Mouse (Mus musculus) kidney, postnatal 25 days (tissue): ENCODE data around the gene Mum1.
A peak's percentile ranks its signal among the peaks of the same experiment; 100 is the strongest.
"Not testable (repeated sequence)": the region's sequence is repeated elsewhere in the genome, so short reads cannot be mapped to it uniquely, and the experiment has no call there.

Experiments
- DNase-seq, 2 experiments: peaks; one replicate each; pipeline ENCODE4 v3.0.0; 2021; ENCODE audit warnings: mixed read lengths in 2 of 2

The Mum1 gene

DNA sequence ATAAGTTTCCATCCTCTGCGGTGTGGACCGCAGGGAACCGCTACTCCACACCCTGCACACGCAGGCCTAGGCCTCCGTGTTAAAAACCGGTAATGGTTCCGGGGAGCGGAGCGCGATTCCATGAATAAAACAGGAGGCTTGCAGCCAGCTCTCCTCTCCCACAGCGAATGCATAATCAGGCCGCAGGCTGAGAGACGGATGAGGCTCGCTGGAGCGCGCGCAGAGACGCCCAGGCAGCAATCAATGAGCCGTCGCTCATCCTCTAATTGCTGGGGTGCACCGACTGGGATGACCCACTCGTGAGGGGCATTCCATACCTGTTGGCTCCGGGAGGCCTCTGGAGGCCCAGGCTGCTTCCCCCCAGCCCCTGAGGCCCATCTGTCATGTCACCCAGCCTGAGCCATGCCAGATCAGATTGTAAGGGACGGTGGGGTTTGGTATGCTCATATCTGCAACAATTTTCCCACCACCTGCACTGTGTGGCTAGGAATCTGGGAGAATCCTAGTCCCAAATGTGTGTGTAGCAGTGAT, 17.3 kb upstream of the Mum1 start:
- no peak for DNase-seq

DNA sequence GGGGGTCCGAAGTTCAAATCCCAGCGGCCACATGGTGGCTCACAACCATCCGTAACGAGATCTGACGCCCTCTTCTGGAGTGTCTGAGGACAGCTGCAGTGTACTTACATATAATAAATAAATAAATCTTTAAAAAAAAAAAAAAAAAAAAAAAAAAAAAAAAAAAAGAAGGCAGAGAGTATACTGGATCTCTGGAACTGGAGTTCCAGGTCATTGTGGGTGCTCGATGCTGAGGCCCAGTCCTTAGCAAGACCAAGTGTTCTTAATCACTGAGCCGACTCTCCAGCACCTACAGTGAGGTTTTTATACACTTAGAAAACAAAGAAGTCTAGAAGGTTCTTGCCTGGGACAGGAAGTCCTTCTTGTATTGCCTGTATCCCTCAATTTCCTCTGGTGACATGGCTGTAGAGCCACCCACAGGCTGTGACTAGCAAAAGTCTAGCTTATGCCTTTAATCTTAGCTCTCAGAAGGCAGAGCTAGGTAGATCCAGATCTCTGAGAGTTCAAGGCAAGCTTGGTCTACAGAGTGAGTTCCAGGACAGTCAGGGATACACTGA, 14.6 kb upstream of the Mum1 start:
- not testable (repeated sequence) for DNase-seq

DNA sequence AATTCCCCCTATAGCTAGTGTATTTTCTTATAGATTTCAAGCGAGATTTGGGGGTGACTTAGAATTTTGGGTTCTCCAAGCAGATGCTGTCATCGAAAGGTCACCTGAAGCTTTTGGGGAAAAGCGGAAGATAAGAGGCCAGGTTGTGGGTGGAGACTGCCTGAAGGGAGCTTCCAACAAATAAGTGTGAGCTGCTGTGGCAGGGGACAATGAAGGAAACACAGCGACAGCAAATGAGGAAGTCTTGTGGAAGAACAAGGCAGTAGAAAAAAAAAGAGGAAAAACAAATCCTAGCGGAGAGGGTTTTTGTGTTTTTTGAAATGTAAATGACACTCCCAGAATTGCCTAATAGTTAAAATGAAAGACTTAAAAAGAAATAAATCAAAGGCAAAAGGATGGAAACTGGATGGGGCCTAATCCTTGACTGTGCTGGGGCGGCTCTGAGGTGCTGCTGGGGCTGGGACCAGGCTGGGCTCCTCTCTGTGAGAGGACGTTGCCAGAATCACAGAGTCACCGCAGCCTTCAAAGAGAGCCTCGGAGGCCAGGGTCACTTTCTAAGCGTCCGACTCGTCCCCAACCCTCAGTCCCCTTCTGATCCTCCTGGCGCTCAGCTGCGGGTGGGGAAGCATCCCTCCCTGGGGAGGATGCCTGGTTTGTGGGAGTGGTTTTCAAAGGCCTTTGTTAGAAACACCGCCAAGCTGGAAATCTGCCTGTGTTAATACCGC, 11.0 kb upstream of the Mum1 start:
- no peak for DNase-seq

DNA sequence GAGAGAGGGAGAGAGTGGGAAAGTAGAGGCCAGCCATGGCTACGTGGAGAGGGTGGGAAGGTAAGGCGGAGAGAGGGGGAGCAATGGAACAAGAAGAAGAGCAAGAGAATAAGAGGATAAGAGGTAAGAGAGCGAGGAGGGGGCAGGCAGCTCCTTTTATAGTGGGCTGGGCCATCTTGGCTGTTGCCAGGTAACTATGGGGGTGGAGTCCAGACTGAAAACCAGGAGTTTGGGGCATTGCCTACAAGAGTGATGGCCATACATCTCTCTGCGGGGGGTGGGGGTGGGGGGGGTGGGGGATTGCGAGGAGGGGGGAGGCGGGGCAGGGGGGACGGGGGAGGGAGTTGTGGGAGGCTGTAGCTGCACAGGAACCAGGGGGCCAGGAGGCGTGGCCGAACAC, 5.6 kb upstream of the Mum1 start:
- no peak for DNase-seq

DNA sequence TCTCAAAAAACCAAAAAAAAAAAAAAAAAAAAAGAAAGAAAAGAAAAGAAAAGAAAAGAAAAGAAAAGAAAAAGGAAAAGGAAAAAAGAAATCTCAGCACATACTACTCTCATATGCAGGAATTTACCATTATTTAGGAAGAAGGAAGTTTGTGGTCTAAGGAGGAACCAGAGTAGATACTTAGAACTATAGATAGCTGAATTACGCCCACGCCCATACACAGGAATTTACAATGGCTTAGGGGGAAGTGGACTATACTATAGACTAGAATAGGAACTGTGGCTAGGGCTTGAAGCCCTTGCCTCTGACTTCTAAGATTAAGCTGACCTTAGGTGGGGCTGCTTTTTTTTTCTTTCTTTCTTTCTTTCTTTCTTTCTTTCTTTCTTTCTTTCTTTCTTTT, 3.1 kb upstream of the Mum1 start:
- DNase-seq, result not testable (repeated sequence)

DNA sequence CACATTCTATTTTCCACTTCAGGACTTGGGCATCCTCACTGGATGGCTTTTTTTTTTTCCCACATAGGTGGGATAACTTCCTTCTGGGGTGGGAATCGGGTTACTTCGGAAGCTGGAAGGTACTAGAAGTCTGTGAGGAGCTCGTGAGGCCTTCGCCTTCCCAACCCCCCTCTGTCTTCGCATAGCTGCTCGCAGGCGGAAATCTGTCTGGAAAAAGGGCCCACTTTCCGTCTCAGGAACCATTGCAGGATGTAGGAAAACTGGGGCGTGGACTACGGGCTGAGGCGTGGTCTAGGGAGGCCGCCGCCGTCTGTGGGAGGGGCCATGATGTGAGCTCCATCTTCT, 191 bp upstream of the Mum1 start:
- no peak for DNase-seq

DNA sequence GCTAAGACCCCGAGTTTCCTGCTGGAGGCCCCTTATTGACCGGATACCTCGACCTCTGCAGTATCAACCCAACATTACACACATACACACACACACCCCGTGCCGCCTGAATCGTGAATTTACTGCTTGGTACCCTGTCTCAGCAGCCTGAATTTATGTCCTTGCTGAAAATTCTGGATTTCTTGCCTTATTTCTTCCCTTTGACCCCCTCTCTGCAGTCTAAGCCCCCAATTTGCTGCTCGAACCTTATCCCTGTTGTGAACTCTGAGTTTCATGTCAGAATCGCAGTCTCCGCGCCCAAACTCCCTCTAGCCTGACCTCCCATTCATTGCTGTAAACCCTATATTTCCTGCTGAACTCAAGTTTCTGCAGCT, 919 bp downstream of the Mum1 start:
- no peak for DNase-seq

DNA sequence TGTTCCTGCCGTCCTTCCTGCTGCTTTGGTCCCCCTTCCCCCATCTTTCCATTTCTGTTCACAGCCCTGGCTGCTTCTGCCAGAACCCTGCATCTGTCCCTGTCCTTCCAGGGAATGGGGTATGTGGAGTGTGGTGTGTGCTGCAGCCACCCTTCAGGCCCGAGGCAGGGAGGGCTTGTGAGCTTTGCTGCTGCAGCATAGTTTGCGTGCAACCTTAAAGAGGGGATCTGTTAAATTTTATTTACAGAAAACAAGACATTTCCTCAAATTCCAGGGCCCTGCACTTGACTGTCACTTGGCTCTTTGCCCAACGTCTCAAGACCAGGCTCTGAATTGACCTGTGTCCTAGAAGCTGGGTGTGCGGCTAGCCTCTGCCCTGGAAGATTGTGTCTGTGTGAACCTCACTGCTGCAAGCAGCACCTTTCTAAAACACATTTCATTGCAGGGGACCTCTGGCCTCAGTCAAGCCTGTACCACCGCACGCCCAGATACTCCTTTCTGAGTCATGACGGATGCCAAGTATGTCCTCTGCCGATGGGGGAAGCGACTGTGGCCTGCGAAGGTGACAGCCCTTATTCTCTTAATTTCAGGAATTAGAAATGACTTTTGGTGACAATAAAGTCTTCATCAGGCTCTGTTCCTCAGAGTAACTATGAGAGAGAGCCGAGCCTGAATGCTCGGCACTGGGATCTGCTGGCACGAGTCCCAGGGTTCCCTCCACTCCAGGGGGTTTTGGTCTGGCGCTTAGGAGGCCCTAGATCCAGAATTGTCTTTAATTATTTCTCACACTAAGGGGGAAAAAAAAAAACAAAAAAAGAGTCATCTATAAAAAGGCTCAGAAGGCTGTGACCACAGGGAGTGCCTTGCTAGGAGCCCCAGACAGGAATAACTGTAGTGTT, 1.9 kb downstream of the Mum1 start:
- DNase-seq, result peak; percentile 70 to 78

DNA sequence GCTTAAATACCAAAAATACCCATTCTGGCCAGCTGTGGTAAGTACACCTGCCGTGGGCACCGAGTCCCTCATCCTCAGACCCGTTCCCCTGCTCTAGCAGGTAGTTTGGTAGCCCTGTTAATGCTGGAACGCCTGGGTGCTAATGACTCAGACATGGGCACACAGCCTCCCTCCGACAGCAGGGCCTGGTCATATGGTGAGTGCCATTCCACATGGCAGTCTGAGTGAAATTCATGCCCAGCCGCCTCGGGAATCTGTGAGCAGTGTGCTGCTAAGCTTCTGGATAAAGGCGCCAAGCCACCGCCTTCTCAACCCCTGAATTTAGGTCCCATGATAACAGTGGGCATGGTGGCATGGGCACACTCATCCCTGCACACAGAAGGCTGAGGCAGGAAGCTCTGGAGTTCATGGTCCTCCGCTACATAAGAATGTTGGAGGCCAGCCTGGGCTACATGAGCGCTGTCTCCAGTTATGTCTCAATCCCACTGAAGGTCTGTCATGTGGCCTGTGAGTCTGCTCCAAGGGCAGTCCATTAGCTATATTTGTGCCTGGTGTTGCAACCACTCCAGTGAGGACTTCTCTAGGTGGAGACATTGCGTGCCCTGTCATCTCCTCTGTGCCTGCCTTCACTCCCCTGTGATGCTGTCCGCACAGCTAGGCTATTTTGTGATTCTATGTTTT, 10.1 kb downstream of the Mum1 start:
- no peak for DNase-seq

DNA sequence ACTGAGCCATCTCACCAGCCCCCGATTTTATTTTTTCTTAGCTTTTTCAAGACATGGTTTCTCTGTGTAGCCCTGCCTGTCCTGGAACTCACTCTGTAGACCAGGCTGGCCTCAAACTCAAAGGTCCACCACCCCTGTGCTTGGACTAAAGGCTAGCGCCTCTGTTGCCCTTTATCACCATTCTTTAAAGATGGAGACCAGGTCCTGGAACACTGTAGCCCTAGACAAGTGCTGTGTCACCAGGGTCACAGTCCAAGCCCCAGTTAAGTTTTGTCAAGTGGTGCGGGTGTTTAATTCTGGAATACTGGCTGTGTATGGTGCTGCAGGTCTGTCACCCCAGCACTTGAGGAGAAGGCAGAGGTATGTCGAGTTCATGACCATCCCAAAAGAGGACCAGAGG, 10.8 kb downstream of the Mum1 start:
- peak in 1 of 2 experiments; percentile 62 for DNase-seq

DNA sequence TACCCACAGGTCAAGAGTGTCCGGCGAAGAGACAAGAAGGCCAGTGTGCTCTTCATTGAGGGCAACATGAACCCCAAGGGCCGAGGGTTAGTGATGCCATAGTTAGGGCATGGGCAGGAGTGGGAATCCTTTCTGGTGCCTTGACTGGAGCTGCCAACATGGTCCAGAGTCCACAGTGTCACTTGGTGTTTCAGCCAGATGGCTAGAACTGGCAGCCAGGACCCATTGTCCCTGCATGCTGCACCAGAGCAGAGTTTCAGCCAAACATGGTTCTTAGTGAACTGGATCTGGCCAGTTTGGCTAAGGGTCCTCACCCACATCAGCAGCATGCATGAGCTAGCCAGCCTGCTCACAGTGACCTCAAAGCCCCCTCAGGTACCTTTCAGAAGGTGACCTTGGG, 12.1 kb downstream of the Mum1 start:
- peak; percentile 28 to 62 for DNase-seq

DNA sequence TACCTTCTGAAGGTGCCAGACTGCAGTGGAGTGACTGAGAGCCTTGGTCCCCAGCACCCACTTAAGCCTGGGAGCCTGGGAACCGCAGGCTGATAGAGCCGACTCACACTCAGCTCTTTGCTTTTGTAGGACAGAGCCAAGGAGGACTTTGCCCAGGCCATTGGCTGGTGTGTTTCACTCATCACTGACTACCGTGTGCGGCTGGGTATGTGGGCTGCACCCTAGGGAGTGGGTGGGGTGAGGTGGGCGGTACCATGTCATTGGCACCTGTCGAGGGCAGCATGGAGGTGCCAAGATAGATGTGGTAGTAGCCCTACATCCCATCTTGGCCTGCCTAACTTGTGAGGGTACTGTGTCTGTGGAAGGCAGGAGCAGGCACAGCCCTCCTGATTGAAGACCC, 13.6 kb downstream of the Mum1 start:
- peak; percentile 48 to 81 for DNase-seq

DNA sequence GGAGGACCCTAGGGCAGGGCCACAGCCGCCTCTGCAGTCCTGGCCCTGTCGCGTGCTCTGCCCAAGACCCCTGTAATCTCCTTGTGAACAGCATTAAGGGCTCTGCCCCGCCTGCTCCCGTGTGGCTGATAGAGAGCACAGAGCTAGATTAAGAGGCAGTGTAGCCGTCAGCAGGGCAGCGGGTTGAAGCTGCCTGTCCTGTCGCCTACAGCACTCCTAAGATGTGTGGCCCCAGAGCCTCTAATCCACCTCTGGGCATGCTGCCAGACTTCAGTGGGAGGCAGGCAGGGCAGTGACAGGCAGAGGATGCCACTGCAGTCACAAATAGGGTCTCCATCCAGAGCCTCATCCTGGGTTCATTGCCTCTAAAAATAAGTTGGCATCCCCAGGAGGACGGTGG, 15.9 kb downstream of the Mum1 start:
- DNase-seq, result peak in 1 of 2 experiments; percentile 44

DNA sequence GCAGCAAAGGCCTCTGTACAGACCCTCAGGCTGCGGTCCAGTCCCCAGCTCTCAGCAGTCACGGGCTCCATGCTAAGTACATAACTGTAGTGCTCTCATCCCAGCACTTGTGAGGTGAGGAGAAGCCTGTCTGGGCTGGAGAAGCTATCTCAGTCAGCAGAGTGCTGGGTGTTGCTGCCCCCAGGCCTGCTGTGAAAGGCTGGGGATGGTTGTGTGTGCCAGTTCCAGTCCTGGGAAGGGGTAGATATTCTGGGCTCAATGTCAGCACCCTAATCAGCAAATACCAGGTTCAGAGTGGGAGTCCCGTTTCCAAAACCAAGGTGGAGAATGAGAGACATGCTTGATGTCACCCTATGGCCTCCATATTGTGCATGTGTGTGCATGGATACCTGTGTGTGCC, 16.4 kb downstream of the Mum1 start:
- DNase-seq, result no peak

DNA sequence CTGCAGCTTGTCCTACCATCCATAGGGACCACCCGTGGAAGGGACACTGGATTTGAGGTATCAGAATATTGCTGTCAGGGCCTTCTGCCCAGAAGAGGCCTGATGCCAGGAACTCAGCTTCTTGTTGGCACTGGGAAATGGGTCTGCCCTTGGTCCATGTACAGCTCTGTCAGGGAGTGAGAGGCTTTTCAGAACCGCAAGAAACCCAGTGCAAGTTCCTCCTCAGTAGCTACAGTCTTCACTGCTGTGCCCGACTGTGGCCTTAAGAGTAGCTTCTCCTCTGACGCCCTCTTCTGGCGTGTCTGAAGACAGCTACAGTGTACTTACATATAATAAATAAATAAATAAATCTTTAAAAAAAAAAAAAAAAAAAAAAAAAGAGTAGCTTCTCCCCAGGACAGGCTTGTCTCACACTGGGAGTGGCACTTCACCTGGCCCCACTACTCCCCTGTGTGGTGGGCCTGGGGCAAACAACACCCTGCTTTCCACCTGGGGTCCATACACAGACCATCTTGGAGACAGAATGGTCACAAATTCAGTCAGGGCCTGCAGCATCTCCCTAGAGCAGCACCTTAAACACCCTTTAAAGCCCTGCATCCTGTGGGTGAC, 18.7 kb downstream of the Mum1 start:
- DNase-seq, result peak; percentile 42 to 71

DNA sequence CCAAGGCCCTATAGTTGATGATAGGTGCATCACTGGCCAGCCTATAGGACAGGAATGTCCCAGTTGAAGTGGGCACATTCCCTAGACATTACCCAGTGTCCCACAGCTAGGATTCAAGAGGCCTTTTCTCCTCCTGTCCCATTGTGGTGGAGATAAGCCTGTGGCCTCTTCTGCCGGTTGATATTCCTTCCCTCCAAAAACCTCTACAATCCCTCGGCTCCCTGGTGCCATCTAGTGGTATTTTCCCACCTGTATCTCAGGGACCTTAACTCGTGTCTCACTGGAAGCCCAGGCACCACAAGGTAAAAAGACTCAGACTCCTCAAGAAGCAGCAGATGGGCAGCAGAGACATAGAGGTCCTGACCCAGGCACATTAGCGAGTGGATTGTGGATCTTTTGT, 19.4 kb downstream of the Mum1 start:
- DNase-seq, result peak; percentile 84 to 94

DNA sequence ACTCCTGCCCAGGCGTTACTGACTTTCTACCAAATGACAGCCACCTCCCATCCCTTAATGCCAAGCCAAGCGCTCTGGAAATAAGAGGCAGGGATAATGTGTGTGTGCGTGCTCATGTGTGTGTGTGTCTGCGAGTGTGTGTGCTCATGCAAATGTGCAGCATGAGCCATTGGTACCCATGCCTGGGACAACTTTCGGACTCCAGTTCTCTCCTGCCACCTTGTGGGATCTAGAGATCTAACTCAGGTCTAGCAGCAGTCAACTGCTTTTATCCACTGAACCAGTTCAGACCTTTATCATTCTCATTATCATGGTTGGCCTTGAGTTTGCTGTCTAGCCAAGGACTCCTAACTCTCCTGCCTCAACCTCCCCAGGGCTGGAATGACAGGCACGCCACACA, 21.6 kb downstream of the Mum1 start:
- DNase-seq, result peak in 1 of 2 experiments; percentile 48

DNA sequence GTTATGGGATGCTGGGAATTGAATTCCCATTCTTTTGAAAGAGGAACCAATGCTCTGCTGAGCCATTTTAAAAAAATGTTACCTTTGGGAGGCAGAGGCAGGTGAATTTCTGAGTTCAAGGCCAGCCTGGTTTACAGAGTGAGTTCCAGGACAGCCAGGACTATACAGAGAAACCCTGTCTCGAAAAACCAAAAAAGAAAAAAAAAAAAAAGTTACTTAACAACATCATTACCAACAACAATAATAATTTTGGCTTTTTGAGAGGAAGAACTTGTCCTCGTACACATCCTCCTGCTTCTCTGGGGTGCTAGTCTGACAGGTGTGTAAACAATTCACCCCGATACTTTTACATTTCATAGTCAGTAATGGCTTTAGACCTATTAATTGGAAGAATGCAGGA, 22.2 kb downstream of the Mum1 start:
- DNase-seq, result not testable (repeated sequence)

DNA sequence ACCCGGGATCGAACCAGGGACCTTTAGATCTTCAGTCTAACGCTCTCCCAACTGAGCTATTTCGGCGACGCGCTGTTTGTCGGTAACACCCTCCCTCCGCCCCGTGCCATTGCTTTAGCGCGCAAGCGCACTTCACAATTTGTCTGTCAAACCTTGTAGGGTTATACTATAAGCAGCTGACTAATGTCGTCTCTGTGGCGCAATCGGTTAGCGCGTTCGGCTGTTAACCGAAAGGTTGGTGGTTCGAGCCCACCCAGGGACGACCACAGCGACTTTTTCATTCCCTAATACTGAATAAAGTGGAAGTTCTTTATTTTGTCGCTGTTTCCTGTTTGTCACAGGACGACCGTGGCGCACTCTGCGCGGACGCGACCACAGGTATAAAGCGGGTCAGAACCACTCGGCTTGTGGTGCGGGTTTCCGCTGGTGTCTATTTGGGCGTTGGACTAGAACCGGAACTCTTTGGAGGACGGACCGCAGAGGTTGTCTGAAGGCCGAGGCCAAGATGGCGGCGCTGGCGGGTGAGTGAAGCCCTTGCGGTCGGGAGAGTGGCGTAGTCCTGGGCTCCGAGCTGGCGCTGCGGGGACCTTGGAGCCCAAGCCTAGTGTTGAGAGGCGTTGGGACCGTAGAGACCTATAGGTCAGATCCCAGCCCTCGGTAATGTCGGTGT, 22.9 kb downstream of the Mum1 start, which contains the start of gene Ndufs7:
TSS of gene Ndufs7 (plus strand) at position 151 of the 670 bp plus-strand sequence.
- DNase-seq, result peak; percentile 95

DNA sequence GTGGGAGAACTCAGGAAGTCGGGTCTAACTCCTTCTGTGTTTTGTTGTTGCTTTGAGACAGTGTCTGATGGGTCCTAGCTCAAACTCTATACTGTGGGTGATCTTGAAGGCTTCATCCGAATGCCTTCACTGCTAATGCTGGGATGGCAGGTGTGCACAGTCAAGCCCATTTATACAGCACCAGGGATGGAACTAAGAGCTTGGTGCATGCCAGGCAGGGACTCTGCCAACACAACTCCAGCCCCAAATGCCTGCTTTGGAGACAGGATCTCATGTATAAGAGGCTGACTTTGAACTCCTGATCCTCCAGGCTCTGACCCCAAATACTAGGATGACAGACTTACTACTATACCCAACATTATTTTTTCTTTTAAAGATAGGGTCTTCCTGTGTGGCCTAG, 23.8 kb downstream of the Mum1 start:
- no peak for DNase-seq

DNA sequence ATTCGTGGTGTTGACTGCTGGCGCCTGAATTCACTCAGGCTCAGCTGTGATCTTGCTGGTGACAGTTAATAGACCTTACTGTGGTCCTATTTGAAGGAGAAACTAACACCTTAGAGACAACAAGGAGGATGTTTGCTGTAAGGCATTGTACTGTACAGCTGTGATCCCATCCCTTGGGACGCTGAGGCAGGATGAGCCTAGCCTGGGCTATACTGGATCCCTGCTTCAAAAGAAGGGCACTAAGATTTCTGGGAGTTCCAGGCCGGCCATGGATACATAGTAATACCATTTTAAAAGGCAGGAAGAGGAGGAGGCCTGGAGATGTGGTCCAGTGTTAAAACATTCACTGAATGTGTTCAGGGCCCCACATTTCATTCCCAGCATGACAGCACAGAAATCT, 24.3 kb downstream of the Mum1 start:
- no peak for DNase-seq

DNA sequence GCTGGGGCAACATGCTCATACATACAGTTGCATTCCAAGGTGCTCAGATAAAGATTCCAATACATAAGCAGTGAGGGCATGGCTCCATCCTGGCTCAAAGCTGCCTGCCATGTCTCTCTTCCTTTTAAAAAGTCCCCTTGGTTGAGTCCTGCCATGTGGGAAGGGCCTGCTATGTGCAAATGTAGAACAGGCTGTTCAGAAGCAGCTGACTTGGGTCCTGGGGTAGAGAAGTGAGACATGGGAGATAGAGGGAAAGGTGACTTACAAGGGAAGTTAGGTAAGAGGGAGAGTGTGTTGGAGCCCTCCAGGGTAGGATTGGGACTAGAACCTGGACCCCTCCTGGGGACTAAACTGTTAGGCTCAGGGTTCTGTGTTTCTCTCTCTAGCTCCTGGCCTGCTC, 25.8 kb downstream of the Mum1 start:
- DNase-seq, result no peak
